Mouse (Mus musculus) right cerebral cortex, adult 2 months (tissue): Measurements from ENCODE around the gene Marc2.
A peak's percentile ranks its signal among the peaks of the same experiment; 100 is the strongest.

Source experiments
- DNase-seq, 2 experiments: peaks; one replicate each; pipeline ENCODE4 v3.0.0; 2021 to 2022; ENCODE audit warnings: low spot score in 2 of 2

Marc2 gene

DNA sequence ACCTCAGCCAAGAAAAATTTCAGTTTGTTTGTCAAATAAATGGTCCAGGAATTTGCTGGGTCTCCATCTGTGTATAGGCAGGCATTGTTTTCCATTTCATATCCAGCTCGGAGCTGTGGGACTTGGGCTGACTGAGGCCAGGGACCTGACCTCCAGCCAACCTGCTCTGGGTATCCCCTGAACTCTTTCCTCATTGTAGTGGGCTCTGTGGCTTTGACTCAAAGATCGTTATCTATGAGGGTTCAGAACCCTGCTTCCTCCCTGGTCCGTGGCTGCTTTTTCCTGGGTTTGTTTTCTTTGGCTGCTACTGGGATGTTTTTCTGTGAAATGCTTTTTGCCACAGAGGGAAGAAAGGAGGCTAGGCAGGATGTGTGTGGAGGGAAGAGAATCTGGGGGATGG lies 7.7 kb upstream of the Marc2 start:
- no peak for DNase-seq

DNA sequence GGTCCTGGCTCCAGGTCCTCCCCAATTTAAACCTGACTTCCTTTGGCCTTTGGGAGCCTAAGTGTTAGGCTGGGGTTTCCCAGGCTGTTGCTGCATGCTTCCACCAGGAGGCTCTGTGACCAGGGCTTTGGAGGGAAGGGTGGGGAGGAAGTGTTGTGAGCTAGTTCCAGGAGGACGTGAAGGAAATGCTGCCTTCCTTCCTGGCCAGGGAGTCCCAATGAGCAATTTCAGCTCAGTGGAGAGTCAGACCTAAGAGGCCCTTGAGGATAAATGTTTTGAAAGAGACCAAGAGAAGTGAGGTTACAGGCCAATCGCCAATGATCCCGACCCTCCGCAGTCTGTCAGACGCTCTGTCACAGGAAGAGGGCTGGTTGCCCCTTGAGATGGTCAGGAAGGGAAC lies 7.1 kb upstream of the Marc2 start:
- peak in 1 of 2 experiments; percentile 68 for DNase-seq

DNA sequence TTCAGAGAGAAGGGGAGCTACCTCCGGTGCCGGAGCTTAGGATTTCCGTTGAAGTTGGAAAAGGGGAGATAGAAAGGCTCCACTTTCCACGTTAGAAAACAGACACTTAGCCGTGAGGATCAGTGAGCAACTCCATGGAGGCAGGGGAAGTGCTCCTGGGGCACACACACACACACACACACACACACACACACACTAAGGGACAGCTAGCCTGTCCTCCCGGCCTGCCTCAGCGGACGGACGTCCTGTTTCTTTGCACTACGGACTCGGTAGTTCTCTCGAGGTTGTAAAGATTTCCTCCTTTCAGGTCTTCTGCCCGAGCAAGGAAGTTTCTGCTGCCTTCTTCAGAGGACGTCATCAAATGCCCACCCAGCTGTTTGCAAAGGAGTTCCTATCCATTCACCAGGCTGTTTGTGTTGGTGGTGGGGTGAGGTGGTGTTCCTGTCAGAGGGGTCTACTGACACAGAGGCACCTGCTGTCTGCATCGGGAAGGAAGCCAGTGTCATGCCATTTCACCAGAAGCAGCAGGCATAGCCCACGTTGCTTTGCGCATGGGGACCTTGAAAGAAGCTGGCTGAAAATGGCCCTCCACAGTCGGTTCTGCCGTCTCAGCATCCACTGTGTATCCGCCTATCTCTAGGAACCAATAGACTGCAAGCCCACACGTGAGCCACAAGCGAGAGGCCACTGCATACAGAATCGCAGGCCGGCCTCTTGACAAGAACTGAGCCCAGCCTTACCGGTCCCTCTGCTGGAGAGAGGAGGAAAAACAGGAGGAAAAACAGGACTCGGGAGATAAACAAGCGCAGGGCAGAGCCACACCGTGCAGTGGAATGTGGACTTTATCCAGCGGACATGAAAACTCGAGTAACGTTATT lies 5.7 kb upstream of the Marc2 start:
- DNase-seq: peak; percentile 82 to 84

DNA sequence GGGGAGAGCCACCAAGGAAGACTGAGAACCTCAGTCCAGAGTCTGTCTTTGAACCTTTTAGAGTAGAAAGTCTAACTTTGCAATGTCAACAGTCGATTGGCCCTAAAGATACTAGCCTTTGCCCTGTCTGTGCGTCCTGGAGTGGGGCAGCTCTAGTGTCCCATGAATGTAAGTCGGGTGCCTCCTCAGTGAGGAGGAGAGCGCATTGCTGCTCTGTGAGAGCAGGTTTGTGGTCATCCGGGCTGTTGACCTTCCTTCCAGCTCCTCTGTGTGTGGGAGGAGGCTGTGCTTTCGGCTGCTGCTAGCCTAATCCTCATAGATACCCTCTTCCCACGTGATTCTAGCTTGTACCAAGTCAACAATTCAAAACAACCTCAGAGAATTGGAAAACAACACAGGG lies 4.9 kb upstream of the Marc2 start:
- DNase-seq: no peak

DNA sequence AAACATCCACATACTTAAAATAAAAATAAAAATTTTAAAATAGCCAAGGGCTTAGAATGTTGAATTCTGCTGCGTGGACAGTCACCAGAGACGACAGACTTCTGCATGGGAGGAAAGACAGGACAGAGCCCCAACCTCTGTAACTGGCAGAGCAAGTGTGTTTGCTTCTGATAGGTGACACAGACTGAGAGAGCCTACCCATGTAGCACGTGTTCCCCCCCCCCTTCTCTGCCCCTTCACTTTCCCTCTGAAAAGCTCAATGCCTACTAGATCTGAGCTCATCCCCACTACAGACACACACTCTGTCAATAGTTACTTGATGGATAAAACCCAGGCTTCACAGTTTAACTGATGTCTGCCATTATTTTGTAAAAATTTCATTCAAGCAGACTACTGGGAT lies 722 bp upstream of the Marc2 start:
- no peak for DNase-seq

DNA sequence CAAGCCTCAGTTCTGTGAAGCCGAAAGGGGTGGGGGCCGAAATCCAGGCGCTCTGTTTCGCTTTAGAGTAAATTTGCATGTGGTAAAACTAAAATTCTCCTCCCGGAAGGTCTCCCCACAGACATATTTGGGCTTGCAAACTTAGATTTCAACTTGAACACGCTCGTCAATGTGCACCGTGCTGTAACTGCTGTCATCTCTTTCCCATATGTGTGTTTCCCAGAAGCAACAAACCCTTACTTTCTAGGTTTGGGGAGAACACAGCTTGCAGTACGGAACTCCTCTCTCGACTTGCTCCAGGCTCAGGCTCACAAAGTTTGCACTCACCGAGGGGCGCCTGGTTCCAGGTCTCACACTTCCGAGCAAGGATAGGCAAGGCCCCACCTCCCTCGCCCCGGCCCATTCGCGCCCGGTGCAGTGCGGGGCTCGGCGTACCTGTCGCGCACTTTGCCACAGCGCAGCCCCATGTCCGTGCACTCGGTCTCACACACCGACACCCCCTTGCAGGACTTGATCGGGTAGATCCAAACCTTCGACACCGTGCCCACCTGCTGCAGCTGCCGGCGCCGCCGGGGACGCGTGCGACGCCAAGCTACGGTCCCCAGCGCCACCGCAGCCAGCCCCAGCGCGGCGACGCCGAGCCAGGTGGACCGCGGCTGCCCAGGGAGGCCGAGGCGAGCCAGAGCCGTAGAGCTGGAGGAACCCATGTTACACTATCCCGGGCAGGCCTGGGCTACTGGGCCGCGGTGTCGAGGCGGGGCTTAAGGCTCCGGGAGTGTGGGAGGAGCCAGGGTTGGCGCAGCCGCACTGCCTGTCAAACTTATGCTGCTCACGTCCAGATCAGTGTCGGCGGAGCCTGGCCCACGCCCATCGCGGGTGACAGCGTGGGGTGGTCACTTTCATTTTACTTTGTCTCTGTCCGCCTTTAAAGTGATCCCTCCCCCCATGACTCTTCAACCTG lies 860 bp downstream of the Marc2 start:
- DNase-seq: peak; percentile 84 to 85

DNA sequence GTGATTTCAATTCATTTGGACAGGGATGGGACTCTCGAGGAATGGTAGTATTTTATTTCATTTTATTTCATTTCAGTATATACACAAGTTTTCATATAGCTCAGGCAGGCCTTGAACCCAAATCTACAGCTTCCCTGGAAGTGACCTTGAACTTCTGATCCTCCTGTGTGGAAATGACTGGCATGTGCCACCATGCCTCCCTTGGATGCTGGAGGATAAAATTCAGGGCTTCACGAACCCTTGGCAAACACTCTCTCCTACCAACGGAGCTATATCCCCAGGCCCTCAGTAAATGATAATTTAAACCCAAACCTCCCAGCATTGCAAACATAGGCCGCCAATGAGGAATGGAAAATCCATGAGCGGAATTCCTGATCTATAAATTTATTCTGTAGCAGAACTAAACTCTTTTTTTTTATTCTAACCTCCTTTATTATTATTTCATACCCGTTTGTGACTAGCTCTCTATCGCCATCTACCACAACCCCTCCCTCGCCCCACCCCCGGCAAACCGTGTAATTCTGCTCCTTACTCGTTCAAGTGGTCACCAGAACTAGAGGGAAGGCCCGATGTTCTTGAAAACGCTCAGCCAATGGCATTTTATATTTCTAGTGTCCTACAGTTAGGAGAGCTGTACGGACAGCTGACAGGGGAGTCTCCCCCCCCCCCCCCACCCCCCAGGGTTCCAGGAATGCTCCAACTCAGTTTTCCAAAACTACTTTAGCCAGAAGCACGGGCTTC lies 1.8 kb downstream of the Marc2 start:
- no peak for DNase-seq

DNA sequence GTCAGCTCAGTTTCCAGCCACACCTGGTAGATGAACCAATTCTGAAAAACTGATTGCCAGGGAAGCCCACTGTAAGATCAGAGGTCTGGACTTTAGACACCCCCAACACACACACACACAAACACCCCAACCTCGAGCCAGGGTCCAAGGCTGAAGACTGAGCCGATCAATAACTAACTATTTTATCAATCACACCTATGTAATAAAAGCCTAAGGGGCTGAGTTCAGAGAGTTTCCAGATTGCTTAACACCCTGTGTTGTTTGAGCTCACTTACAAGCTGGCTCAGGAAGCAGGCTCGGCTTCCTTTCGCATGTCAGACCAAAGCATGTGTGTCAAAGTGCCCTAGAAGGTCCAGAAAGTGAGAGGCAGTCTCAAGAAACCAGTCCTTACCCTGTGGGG lies 8.6 kb downstream of the Marc2 start:
- no peak for DNase-seq

DNA sequence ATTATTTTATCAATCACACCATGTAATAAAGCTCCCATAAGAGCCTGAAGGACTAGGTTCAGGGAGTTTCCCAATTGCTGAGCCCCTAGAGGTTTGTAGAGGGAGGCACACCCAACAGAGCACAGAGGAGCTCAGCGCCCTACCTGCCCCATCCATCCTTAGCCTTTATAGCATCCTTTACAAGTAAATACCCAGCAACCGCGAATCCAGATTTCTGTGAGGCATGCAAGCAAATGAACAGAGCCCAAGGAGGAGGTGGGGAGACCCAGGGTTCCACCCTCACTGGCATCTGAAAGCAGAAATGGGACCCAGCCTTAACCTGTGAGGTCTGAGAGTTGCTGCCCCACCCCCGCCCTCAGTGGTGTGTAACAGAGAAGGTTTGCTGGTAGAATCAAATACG lies 9.9 kb downstream of the Marc2 start:
- DNase-seq: no peak

DNA sequence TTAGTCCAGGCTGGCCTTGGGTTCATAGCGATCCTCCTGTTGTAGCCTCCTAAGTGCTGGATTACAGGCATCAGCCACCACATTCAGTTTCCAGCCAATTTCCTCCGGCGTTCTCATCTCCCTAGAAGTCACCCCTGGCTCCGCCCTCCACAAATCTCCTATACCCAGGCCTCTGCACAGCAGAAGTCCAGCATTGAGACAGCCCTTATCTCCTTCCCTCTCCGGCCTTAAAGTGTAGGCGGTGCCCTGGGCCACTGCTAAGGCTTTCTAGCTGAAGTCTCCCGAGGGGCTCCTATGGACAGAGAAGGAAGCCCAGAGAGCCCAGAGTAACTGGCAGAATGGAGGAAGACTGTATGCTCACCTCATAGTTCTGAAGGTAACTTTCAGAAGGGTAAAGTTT lies 12.8 kb downstream of the Marc2 start:
- DNase-seq: no peak

DNA sequence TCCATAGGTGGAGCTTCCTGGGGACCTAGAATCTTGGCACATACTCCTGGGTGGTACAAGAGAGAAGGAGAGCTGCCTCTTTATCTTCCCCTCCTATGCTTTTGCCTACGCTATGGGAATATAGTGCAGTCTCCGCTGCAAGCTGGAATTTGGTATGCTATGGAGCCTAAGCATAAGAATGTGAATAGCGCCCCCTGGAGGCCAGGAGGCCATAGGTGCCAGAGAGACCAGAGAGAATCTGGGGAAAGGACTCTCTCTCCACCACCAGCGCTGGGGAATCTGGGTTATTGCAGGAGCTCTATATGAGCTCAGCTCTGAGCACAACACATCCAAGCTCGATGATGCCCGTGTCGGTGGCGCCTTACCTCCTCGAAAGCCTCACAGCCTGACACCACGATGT lies 14.0 kb downstream of the Marc2 start:
- no peak for DNase-seq

DNA sequence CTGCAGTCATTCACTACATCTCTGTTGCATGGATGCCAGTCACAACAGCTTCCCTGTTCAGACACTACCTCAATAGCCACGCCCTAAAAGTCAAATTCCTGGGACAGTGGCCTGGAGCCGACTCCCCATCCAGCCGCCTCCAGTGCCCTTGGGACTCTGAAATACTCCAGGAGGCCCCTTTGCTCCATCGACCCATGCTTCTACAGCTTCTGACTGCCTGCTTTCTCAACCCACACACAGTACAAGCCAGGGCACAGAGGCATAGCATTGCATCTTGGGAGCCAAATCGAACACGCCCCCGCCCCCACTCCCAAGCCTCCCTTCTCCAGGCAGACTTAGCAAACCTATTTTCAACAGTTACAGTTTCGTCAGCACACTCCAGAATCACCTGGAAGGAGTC lies 16.4 kb downstream of the Marc2 start:
- DNase-seq: no peak

DNA sequence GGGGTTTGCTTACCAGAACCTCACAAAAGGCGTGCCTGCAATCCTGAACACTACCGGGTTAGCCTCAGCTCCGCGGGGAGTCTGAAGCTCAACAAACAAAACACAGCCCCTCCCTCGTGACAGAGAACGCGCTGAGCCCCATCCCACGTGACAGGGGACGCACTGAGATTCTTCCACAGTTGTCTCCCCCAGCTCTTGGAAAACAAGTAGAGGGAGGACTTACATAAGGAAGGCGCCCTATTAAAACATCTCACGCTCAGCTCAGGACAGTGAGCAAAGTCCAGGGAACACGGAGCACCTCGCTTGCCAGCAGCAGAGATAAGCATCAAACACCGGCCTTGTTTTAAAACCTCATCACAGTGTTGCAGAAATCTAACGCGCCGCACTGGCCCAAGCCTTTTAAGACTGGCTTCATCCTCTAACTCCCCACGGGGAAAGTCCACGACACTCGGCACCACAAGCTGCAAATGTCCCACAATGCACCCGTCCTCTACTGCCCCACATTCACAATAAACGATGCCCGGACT lies 19.0 kb downstream of the Marc2 start:
- no peak for DNase-seq

DNA sequence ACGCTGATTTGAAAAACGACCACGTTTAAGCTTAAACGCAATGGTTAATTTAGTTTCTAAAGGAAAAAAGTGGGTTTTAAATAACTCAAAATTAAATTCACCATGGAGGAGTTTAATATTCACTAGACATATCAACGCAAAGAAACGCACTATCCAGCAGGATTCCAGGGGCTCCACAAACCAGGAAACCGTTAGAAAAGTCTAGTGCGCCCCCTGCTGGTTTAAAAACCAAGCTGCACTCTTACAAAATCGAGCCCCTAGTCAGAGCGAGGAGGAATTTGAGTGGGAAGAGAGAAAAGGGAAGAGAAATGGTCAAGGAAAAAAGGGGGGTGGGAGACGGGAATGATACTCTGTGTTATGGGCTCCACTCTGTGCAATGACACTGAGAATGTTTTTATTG lies 21.2 kb downstream of the Marc2 start:
- peak; percentile 50 to 56 for DNase-seq

DNA sequence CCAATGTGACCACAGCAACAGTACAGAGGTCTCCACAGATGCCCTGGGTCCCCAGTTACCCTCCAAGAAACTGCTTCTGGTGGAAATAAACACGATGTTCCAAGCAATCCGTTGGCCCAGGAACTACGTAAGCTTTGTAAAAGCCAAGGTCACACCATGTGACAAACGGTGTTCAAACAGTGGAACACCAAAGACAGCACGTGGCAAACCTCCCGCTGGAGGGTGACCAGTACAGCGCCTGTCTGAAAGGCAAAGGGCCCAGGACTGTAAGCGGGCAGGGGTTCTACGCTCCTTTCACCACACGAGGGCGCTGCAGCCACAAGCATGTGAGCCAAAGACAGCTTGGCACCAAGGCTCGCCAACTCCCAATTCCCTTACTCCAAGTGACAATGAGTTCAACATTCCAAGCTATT lies 21.8 kb downstream of the Marc2 start:
- DNase-seq: peak; percentile 89

DNA sequence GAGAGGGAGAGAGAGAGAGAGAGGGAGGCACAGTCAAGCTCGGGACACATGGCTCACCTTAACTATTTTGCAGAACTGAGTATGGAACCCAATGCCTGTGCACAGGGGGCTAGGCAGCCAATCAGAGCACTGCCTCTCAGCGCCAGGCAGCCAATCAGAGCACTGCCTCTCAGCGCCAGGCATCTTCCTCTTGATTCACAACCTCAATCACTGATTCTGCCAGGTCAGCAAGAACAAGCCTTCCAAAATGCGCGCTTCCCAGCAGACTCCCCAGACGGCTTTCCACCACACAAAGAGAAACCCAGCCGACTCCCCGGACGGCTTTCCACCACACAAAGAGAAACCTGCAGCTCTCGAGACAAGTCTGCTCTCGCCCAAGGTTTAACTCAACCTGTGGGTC lies 23.6 kb downstream of the Marc2 start:
- DNase-seq: peak in 1 of 2 experiments; percentile 33

DNA sequence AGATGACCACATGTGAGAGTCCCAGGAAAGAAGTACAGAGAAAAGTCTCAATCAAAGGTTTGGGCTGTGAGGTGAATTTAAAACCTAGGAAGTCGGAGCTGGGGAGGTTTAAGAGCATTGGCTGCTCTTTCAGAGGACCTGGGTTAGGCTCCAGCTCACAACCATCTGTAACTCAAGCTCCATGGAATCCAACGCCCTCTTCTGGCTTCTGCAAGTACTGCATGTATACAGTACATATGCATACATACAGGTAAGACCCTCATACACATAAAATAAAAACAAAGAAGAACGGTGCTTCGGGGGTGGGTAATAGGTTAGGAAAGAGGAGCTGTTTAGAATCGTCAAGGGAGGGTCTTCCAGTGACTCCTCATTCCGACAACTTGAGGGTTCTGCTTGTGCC lies 28.5 kb downstream of the Marc2 start:
- no peak for DNase-seq

DNA sequence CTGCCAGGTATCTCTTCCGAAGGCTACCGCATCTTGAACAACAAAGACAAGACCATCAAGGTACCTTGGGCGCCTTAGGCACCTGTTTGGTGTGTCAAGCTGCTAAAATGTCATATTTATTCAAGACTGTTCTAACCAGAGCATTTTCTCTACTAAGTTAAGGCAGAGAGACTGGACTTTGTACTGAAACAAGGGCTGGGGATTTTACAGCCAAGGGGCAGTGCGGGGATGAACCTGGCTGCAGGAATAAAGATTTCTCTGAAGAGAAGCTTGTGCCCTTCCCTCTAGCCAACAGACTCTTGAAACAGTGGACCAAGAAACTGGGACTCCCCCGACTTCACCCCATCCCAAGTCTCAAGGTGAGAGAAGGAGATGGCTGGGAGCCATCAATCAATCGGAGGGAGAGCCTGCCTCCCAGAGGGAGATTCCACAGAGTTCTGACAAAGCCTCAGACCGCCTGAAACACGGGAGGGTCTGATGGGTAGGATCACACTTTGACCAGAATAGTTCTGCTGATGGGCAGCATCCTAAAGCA lies 34.5 kb downstream of the Marc2 start:
- no peak for DNase-seq

DNA sequence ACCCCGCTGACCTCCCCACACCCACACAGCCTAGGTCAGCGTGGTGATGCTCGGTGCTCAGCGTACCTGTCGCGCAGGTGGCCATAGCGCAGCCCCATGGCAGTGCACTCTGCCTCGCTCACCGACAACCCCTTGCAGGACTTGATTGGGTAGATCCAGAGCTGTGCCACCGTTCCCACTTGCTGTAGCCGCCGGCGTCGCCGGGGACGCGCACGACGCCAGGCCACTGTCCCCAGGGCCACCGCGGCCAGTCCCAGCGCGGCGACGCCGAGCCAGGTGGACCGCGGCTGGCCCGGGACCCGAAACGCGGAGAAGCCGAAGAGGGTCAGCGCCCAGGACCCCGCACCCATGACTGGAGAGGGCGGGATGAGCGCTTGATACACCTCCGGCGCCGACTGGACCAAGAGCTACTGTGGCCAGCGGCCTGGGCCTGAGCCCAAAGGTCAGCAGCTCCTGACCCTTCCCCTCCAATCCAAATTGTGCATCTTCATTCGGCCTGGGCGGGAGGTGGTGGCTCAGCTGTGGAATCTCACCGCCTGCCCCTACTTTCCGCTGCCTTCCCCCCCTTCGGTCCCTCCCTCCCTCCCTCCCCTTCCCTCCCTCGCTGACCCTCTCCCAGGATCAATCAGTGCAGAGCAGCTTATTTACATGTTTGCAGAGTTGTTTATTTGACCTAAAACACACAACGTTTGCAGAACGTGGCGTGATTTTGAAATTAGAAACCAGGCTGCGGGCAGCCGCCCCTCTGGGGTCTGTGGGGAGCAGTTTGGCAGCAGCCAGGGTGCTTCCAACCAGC lies 35.3 kb downstream of the Marc2 start, which contains the start of gene Marc1:
Gene Marc1 (minus strand): TSS at position 534 of the 796 bp plus-strand sequence.
- DNase-seq: no peak

DNA sequence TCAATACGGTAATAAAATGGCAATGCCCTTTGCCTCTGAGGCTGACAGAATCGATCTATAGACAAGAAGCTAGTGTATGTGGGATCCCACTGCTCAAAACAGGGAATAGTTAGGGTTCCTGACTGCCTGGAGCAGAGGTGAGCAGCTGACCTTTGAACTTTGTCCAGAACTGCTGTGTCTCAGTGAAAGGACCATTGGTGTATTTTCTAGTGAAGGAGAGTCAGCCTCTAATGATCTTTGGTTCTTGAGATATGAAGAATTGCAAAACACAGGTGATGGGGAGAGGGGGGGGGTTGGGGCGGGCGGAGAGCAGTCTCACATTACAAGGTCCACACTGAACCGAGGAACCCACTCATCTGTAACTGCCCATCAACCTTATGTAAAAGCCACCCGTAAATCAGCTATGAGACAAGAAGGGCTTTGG lies 36.7 kb downstream of the Marc2 start:
- DNase-seq: no peak
